Mouse (Mus musculus): ENCODE measurements at regions not wholly inside any gene's neighbourhood (a gene's known extent, or its start where the extent isn't known, plus 50 kb on each side); places are given as distances from the start of the nearest gene placed in this dataset.

- H3K4me1 ChIP-seq (replicated peaks): peaks cover 20% of the 10 kb centered on the region
- H3K9me3 ChIP-seq: no peaks in the 10 kb centered on the region
- H3K9ac ChIP-seq: no peak overlapping the region
- no peak overlapping the region for H3K4me3 ChIP-seq
- H3K4me2 ChIP-seq: no peak overlapping the region
- no peaks in the 10 kb centered on the region for H3K36me3 ChIP-seq
- ATAC-seq (ENCODE audit: low read depth): no peak
- no peak overlapping the region for H3K27ac ChIP-seq (replicated peaks)
- H3K27me3 ChIP-seq: no peaks in the 10 kb centered on the region
- 81% methylated on average over 1 of the region's 1 CpGs for WGBS
These were observed 68.3 kb downstream of the Cd83 start for GRCm38 (mm10) chr13:43852888-43853287.

GRCm38 (mm10) chr13:43854973-43855372 is 70.4 kb downstream of the Cd83 start:
- Histone ChIP-seq H3K9me3 (no peaks in the 10 kb centered on the region), H3K27ac (replicated peaks) (no peak overlapping the region), H3K27me3 (0 out of 2 replicates have a peak, but pooled peaks cover 2% of the 10 kb centered on the region), H3K4me1 (replicated peaks) (peaks cover 15% of the 10 kb centered on the region), H3K4me3 (no peak overlapping the region), H3K9ac (no peak overlapping the region), H3K36me3 (no peaks in the 10 kb centered on the region), H3K4me2 (no peak overlapping the region)
- 94% methylated on average over 2 of the region's 2 CpGs for WGBS
- ATAC-seq (ENCODE audit: low read depth): no peak

DNA sequence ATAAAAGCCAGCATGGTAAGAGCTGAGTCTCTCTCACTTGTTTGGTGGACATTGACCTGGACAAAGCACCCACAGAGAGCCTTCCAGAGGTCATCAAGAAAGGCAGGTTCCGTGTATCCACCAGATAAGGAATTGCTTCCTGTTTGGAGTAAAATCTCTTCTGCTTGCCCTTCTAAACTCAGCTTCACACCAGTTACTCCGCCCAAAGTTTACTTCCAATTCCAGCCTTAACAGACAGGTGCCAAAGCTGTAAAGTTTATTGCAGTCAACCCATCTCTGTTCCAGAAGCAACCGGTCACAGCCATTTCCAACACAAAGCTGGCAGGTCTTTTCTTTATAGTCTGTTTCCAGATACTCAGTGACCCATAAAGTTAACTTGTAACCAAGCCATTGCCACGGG is 76.4 kb downstream of the Cd83 start:
- Histone ChIP-seq H3K36me3 (no peaks in the 10 kb centered on the region), H3K4me3 (no peak overlapping the region), H3K27me3 (peaks cover 28% of the 10 kb centered on the region; the same call in 1 of the 2 replicates), H3K4me2 (no peak overlapping the region), H3K9me3 (no peaks in the 10 kb centered on the region), H3K27ac (replicated peaks) (no peak overlapping the region), H3K9ac (no peak overlapping the region), H3K4me1 (replicated peaks) (peaks cover 24% of the 10 kb centered on the region)
- WGBS: 21% methylated on average over 4 of the region's 4 CpGs
- ATAC-seq (ENCODE audit: low read depth): no peak

- WGBS: 53% methylated on average over 7 of the region's 7 CpGs
- no peak for ATAC-seq (ENCODE audit: low read depth)
- H3K4me2 ChIP-seq: no peak overlapping the region
- H3K4me1 ChIP-seq (replicated peaks): peaks cover 24% of the 10 kb centered on the region
- H3K27ac ChIP-seq (replicated peaks): no peak overlapping the region
- H3K9me3 ChIP-seq: no peaks in the 10 kb centered on the region
- no peaks in the 10 kb centered on the region for H3K36me3 ChIP-seq
- no peak overlapping the region for H3K9ac ChIP-seq
- no peak overlapping the region for H3K4me3 ChIP-seq
- H3K27me3 ChIP-seq: peaks cover 28% of the 10 kb centered on the region; the same call in 1 of the 2 replicates
These were observed 76.8 kb downstream of the Cd83 start for GRCm38 (mm10) chr13:43861424-43861823.

DNA sequence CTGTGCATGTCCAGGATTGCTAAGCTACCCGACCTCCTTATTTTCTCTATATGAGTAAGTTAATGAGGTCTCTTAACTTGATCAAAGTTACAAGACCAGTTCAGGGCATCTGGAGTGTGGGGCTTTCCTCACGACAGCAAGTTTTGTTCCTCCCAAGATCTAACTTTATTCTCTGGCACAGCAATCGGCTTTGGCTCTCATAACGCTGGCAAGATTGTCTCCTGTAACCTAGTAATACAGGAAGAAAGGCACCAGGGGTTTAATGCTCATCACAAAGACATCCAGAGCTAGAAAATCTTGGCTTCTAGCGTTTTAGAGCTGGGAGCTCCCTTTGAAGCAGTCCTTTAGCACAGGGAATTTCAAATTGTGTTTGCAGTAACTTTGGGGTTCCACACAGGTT is 77.5 kb downstream of the Cd83 start:
- no peaks in the 10 kb centered on the region for H3K9me3 ChIP-seq
- H3K36me3 ChIP-seq: no peaks in the 10 kb centered on the region
- no peak overlapping the region for H3K9ac ChIP-seq
- H3K27ac ChIP-seq (replicated peaks): no peak overlapping the region
- no peak for ATAC-seq (ENCODE audit: low read depth)
- WGBS: 79% methylated on average over 5 of the region's 5 CpGs
- H3K4me3 ChIP-seq: no peak overlapping the region
- H3K4me1 ChIP-seq (replicated peaks): peaks cover 24% of the 10 kb centered on the region
- peaks cover 28% of the 10 kb centered on the region; the same call in 1 of the 2 replicates for H3K27me3 ChIP-seq
- H3K4me2 ChIP-seq: no peak overlapping the region

DNA sequence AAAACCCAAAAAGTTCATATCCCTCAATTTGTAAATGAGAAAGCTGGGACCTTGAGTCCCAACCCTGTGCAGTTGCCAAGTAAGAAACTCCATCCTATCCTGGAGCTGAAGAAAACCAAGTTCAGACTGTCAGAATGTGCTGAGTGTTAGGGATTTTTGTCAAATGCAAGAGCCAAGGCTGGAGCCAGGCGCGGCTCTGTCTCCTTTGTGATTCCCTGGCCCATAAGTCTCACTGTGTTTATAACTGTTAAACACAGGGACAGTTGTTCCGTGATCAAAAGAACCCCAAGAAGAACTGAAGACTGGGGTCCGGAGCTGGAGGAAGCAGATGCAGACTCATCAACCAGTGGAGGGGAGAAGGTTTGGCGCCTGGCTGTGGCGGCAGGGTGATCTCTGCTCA is 78.0 kb downstream of the Cd83 start:
- no peak overlapping the region for H3K4me3 ChIP-seq
- ATAC-seq (ENCODE audit: low read depth): no peak
- WGBS: 70% methylated on average over 6 of the region's 6 CpGs
- H3K4me1 ChIP-seq (replicated peaks): peaks cover 24% of the 10 kb centered on the region
- H3K27ac ChIP-seq (replicated peaks): no peak overlapping the region
- H3K36me3 ChIP-seq: no peaks in the 10 kb centered on the region
- H3K9ac ChIP-seq: no peak overlapping the region
- peaks cover 28% of the 10 kb centered on the region; the same call in 1 of the 2 replicates for H3K27me3 ChIP-seq
- no peak overlapping the region for H3K4me2 ChIP-seq
- no peaks in the 10 kb centered on the region for H3K9me3 ChIP-seq

DNA sequence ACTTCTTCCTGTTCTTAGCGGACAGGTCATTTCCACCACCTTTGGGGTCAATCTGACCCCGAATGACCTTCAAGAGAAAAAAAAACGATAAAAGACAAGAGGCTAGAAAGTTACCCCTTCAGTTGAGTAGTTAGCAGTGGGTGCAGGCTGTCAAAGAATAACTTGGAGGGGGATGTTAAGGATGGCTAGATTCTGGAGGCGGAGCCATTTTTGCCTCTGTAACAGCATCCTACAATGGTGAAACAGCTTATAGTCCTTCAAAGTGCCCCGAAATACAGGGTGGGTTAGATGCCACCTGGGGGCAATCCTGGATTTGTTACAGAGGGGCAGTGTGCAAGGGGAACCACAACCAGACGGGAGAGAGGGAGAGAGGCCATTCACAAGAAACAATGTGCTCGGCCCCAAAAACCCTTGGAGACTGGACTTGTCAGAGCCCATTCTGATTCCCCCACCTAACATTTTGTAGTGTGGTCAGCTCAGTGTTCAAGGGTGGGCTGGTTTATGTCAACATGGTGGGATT is 79.1 kb downstream of the Cd83 start:
- WGBS: 76% methylated on average over 7 of the region's 7 CpGs
- no peak for ATAC-seq (ENCODE audit: low read depth)
- Histone ChIP-seq H3K4me2 (no peak overlapping the region), H3K9me3 (no peaks in the 10 kb centered on the region), H3K4me1 (replicated peaks) (peaks cover 24% of the 10 kb centered on the region), H3K27ac (replicated peaks) (no peak overlapping the region), H3K27me3 (peaks cover 28% of the 10 kb centered on the region; the same call in 1 of the 2 replicates), H3K36me3 (no peaks in the 10 kb centered on the region), H3K9ac (no peak overlapping the region), H3K4me3 (no peak overlapping the region)

- Histone ChIP-seq H3K4me2 (peak overlapping the region; percentile 57), H3K27ac (replicated peaks) (no peak overlapping the region), H3K4me1 (replicated peaks) (peaks cover 24% of the 10 kb centered on the region), H3K36me3 (no peaks in the 10 kb centered on the region), H3K9me3 (no peaks in the 10 kb centered on the region), H3K4me3 (peak overlapping the region; percentile 31), H3K9ac (peak overlapping the region; percentile 38), H3K27me3 (peaks cover 28% of the 10 kb centered on the region; the same call in 1 of the 2 replicates)
- ATAC-seq (ENCODE audit: low read depth): peak; percentile 99
- WGBS: 2% methylated on average over 35 of the region's 35 CpGs
These were observed 79.7 kb downstream of the Cd83 start for GRCm38 (mm10) chr13:43864153-43864861.

GRCm38 (mm10) chr13:43865036-43865435 is 80.5 kb downstream of the Cd83 start:
- peak overlapping the region; percentile 38 for H3K9ac ChIP-seq

DNA sequence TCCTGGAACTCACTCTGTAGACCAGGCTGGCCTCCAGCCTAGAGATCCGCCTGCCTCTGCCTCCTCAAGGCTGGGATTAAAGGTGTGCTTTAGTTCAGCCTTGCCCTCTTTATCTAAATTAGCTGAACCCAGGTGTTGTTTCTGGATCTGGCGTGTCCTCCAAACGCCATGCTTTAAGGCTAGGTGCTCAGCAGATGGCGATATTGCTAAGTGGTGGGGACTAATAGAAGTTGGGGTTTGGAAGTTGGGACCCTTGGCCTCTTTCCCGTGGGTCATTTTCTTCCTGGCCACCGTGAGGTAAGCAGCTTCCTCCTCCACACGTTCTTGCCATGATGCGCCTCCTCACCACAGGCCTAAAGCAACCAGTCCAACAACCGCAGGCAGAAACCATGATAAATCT is 91.3 kb downstream of the Cd83 start:
- H3K27me3 ChIP-seq: peaks cover 6% of the 10 kb centered on the region; the same call in 1 of the 2 replicates
- H3K9ac ChIP-seq: no peak overlapping the region
- WGBS: 86% methylated on average over 9 of the region's 9 CpGs
- no peaks in the 10 kb centered on the region for H3K4me1 ChIP-seq (replicated peaks)
- no peak overlapping the region for H3K4me3 ChIP-seq
- H3K9me3 ChIP-seq: no peaks in the 10 kb centered on the region
- H3K4me2 ChIP-seq: no peak overlapping the region
- H3K36me3 ChIP-seq: no peaks in the 10 kb centered on the region
- no peak overlapping the region for H3K27ac ChIP-seq (replicated peaks)
- ATAC-seq (ENCODE audit: low read depth): no peak

More at GRCm38 (mm10) chr13:43865036-43865435, 80.5 kb downstream of the Cd83 start:
- Histone ChIP-seq H3K4me3 (peak overlapping the region; percentile 31), H3K4me2 (peak overlapping the region; percentile 57), H3K27me3 (peaks cover 26% of the 10 kb centered on the region; the same call in 1 of the 2 replicates), H3K27ac (replicated peaks) (no peak overlapping the region), H3K4me1 (replicated peaks) (peaks cover 24% of the 10 kb centered on the region), H3K9me3 (no peaks in the 10 kb centered on the region), H3K36me3 (no peaks in the 10 kb centered on the region)
- peak; percentile 55 for ATAC-seq (ENCODE audit: low read depth)
- 1% methylated on average over 20 of the region's 20 CpGs for WGBS

- no peak overlapping the region for H3K4me2 ChIP-seq
- no peaks in the 10 kb centered on the region for H3K36me3 ChIP-seq
- no peak overlapping the region for H3K9ac ChIP-seq
- no peaks in the 10 kb centered on the region; the same call in 1 of the 2 replicates for H3K27me3 ChIP-seq
- no peaks in the 10 kb centered on the region; the same call in 1 of the 2 replicates for H3K4me1 ChIP-seq (replicated peaks)
- H3K4me3 ChIP-seq: no peak overlapping the region
- H3K9me3 ChIP-seq: 0 out of 2 replicates have a peak, but pooled peaks cover 2% of the 10 kb centered on the region
- WGBS: 100% methylated on average over 3 of the region's 3 CpGs
- no peak for ATAC-seq (ENCODE audit: low read depth)
- H3K27ac ChIP-seq (replicated peaks): no peak overlapping the region
These were observed 102.7 kb downstream of the Cd83 start for GRCm38 (mm10) chr13:43887284-43887683.

- Histone ChIP-seq H3K4me3 (no peak overlapping the region), H3K27me3 (no peaks in the 10 kb centered on the region), H3K4me1 (replicated peaks) (no peaks in the 10 kb centered on the region; the same call in 1 of the 2 replicates), H3K36me3 (no peaks in the 10 kb centered on the region), H3K27ac (replicated peaks) (no peak overlapping the region), H3K4me2 (no peak overlapping the region), H3K9ac (no peak overlapping the region), H3K9me3 (0 out of 2 replicates have a peak, but pooled peaks cover 2% of the 10 kb centered on the region)
- no peak for ATAC-seq (ENCODE audit: low read depth)
- WGBS: 70% methylated on average over 3 of the region's 3 CpGs
These were observed 107.4 kb downstream of the Cd83 start for GRCm38 (mm10) chr13:43891928-43892327.
